Mouse (Mus musculus): ENCODE results near the gene Chac2. TPM values are rescaled to one million over a fixed set of nuclear protein-coding genes. Genes with fewer than 3 reads are reported as not detected.
A peak's percentile ranks its signal among the peaks of the same experiment; 100 is the strongest.
"Not testable (repeated sequence)": the region's sequence is repeated elsewhere in the genome, so short reads cannot be mapped to it uniquely, and the experiment has no call there.

The Chac2 gene
- 17.9 and 19.6 TPM in 2 replicates for polyA plus RNA-seq (2015; fragmentation: Nextera tagmentation; extraction: Ambion mirVana)

GRCm38 (mm10) chr11:30985877-30986624 lies at the start of gene Chac2:
TSS of gene Chac2 (minus strand) at chr11:30986350.
- peak within 1 kb of the TSS; percentile 79 for H3K9ac ChIP-seq
- H3K9me3 ChIP-seq: no peaks in the 10 kb centered on the region
- no peaks in the 10 kb centered on the region for H3K27me3 ChIP-seq
- WGBS: 1% methylated on average over 22 of the region's 22 CpGs
- ATAC-seq (ENCODE audit: insufficient number of reproducible peaks, insufficient read depth, low FRiP score, low TSS enrichment, low read depth): peak; percentile 97
- H3K4me3 ChIP-seq: peak within 1 kb of the TSS; percentile 66
- no peaks in the 10 kb centered on the region for H3K36me3 ChIP-seq
- peaks cover 5% of the 10 kb centered on the region; the same call in 1 of the 2 replicates for H3K4me1 ChIP-seq
- H3K4me2 ChIP-seq: peak within 1 kb of the TSS; percentile 70
- peak within 1 kb of the TSS; percentile 64 for H3K27ac ChIP-seq

GRCm38 (mm10) chr11:31034958-31035357 lies 48.8 kb upstream of the Chac2 start:
- Histone ChIP-seq H3K27ac (no peak overlapping the region), H3K4me3 (no peak overlapping the region), H3K9ac (no peak overlapping the region), H3K36me3 (peaks cover 25% of the 10 kb centered on the region), H3K4me1 (no peaks in the 10 kb centered on the region), H3K9me3 (peaks cover 6% of the 10 kb centered on the region; the same call in 1 of the 2 replicates), H3K4me2 (no peak overlapping the region), H3K27me3 (no peaks in the 10 kb centered on the region)
- WGBS: 94% methylated on average over 4 of the region's 4 CpGs
- ATAC-seq (ENCODE audit: insufficient number of reproducible peaks, insufficient read depth, low FRiP score, low TSS enrichment, low read depth): no peak

- H3K4me3 ChIP-seq; ATAC-seq (ENCODE audit: insufficient number of reproducible peaks, insufficient read depth, low FRiP score, low TSS enrichment, low read depth); H3K36me3 ChIP-seq; H3K9ac ChIP-seq; H3K27ac ChIP-seq; H3K4me1 ChIP-seq; H3K4me2 ChIP-seq; H3K9me3 ChIP-seq; H3K27me3 ChIP-seq: not testable (repeated sequence)
- 68% methylated on average over 15 of the region's 15 CpGs for WGBS
These were observed 31.3 kb upstream of the Chac2 start for GRCm38 (mm10) chr11:31017466-31017865.

- H3K4me2 ChIP-seq; H3K9ac ChIP-seq; H3K27ac ChIP-seq; ATAC-seq (ENCODE audit: insufficient number of reproducible peaks, insufficient read depth, low FRiP score, low TSS enrichment, low read depth); H3K27me3 ChIP-seq; H3K4me1 ChIP-seq; H3K4me3 ChIP-seq; H3K9me3 ChIP-seq: not testable (repeated sequence)
- 84% methylated on average over 1 of the region's 1 CpGs for WGBS
- peaks cover 15% of the 10 kb centered on the region for H3K36me3 ChIP-seq
These were observed 23.5 kb upstream of the Chac2 start for GRCm38 (mm10) chr11:31009668-31010067.

GRCm38 (mm10) chr11:31001169-31001908 lies 15.2 kb upstream of the Chac2 start:
- ATAC-seq (ENCODE audit: insufficient number of reproducible peaks, insufficient read depth, low FRiP score, low TSS enrichment, low read depth): no peak

GRCm38 (mm10) chr11:31000028-31000427 lies 13.9 kb upstream of the Chac2 start:
- no peaks in the 10 kb centered on the region for H3K9me3 ChIP-seq
- H3K4me1 ChIP-seq: no peaks in the 10 kb centered on the region
- H3K36me3 ChIP-seq: 0 out of 2 replicates have a peak, but pooled peaks cover 3% of the 10 kb centered on the region
- no peak overlapping the region for H3K27ac ChIP-seq
- 83% methylated on average over 2 of the region's 2 CpGs for WGBS
- no peak overlapping the region for H3K9ac ChIP-seq
- H3K4me3 ChIP-seq: no peak overlapping the region
- no peaks in the 10 kb centered on the region for H3K27me3 ChIP-seq
- no peak overlapping the region for H3K4me2 ChIP-seq
- ATAC-seq (ENCODE audit: insufficient number of reproducible peaks, insufficient read depth, low FRiP score, low TSS enrichment, low read depth): no peak

More at GRCm38 (mm10) chr11:31001169-31001908, 15.2 kb upstream of the Chac2 start:
- no peak overlapping the region for H3K4me3 ChIP-seq
- H3K27ac ChIP-seq: no peak overlapping the region
- H3K4me2 ChIP-seq: no peak overlapping the region
- H3K27me3 ChIP-seq: no peaks in the 10 kb centered on the region
- H3K9me3 ChIP-seq: no peaks in the 10 kb centered on the region
- H3K4me1 ChIP-seq: no peaks in the 10 kb centered on the region
- peaks cover 10% of the 10 kb centered on the region for H3K36me3 ChIP-seq
- WGBS: 88% methylated on average over 4 of the region's 4 CpGs
- no peak overlapping the region for H3K9ac ChIP-seq

- Histone ChIP-seq H3K4me2 (no peak overlapping the region), H3K36me3 (0 out of 2 replicates have a peak, but pooled peaks cover 3% of the 10 kb centered on the region), H3K9ac (no peak overlapping the region), H3K4me1 (no peaks in the 10 kb centered on the region), H3K9me3 (no peaks in the 10 kb centered on the region), H3K27me3 (no peaks in the 10 kb centered on the region), H3K27ac (no peak overlapping the region), H3K4me3 (no peak overlapping the region)
- WGBS: 85% methylated on average over 2 of the region's 2 CpGs
- ATAC-seq (ENCODE audit: insufficient number of reproducible peaks, insufficient read depth, low FRiP score, low TSS enrichment, low read depth): no peak
These were observed 12.6 kb upstream of the Chac2 start for GRCm38 (mm10) chr11:30998704-30999103.

- no peak for ATAC-seq (ENCODE audit: insufficient number of reproducible peaks, insufficient read depth, low FRiP score, low TSS enrichment, low read depth)
- Histone ChIP-seq H3K4me3 (no peak overlapping the region), H3K9me3 (no peaks in the 10 kb centered on the region), H3K27ac (no peak overlapping the region), H3K4me1 (no peaks in the 10 kb centered on the region), H3K9ac (no peak overlapping the region), H3K4me2 (no peak overlapping the region), H3K27me3 (no peaks in the 10 kb centered on the region), H3K36me3 (0 out of 2 replicates have a peak, but pooled peaks cover 3% of the 10 kb centered on the region)
- WGBS: 94% methylated on average over 5 of the region's 5 CpGs
These were observed 12.0 kb upstream of the Chac2 start for GRCm38 (mm10) chr11:30998199-30998598.

- 85% methylated on average over 3 of the region's 3 CpGs for WGBS
- H3K27ac ChIP-seq: no peak overlapping the region
These were observed 10.5 kb upstream of the Chac2 start for GRCm38 (mm10) chr11:30996670-30997069.

GRCm38 (mm10) chr11:30986625-30987017 lies 471 bp upstream of the Chac2 start:
- Histone ChIP-seq H3K36me3 (no peaks in the 10 kb centered on the region), H3K27ac (peak overlapping the region; percentile 64), H3K9ac (peak overlapping the region; percentile 79), H3K4me2 (peak overlapping the region; percentile 70), H3K9me3 (no peaks in the 10 kb centered on the region), H3K27me3 (no peaks in the 10 kb centered on the region), H3K4me1 (peaks cover 5% of the 10 kb centered on the region; the same call in 1 of the 2 replicates), H3K4me3 (peak overlapping the region; percentile 66)
- peak; percentile 84 for ATAC-seq (ENCODE audit: insufficient number of reproducible peaks, insufficient read depth, low FRiP score, low TSS enrichment, low read depth)
- WGBS: 0% methylated on average over 2 of the region's 2 CpGs

More at GRCm38 (mm10) chr11:30996670-30997069, 10.5 kb upstream of the Chac2 start:
- Histone ChIP-seq H3K4me2 (no peak overlapping the region), H3K9ac (no peak overlapping the region), H3K36me3 (0 out of 2 replicates have a peak, but pooled peaks cover 3% of the 10 kb centered on the region), H3K9me3 (no peaks in the 10 kb centered on the region), H3K4me1 (no peaks in the 10 kb centered on the region), H3K4me3 (no peak overlapping the region), H3K27me3 (no peaks in the 10 kb centered on the region)
- ATAC-seq (ENCODE audit: insufficient number of reproducible peaks, insufficient read depth, low FRiP score, low TSS enrichment, low read depth): no peak

- no peaks in the 10 kb centered on the region for H3K36me3 ChIP-seq
- no peak for ATAC-seq (ENCODE audit: insufficient number of reproducible peaks, insufficient read depth, low FRiP score, low TSS enrichment, low read depth)
- H3K9ac ChIP-seq: no peak overlapping the region
- H3K4me1 ChIP-seq: peaks cover 5% of the 10 kb centered on the region; the same call in 1 of the 2 replicates
- 50% methylated on average over 2 of the region's 2 CpGs for WGBS
- H3K4me3 ChIP-seq: peak overlapping the region; percentile 66
- no peaks in the 10 kb centered on the region for H3K9me3 ChIP-seq
- no peak overlapping the region for H3K27ac ChIP-seq
- H3K27me3 ChIP-seq: no peaks in the 10 kb centered on the region
- peak overlapping the region; percentile 70 for H3K4me2 ChIP-seq
These were observed 913 bp downstream of the Chac2 start for GRCm38 (mm10) chr11:30985237-30985636.
